16 mouse cellular contexts compared by ENCODE assay signal in genomic region chr8:125074581-125074980, GRCm38 (mm10).
"Had no signal": no experiment of that assay in that cellular context is flagged by ENCODE, and none has a peak within 500 bp of the region (broad histone marks: within the 10 kb centered on the region; RNA-seq: fewer than 3 reads in every experiment).

No protein-coding gene starts in this region.

- H3K4me2 ChIP-seq: limb, embryonic 13.5 days; liver, embryonic 12.5 days; liver, embryonic 15.5 days; lung, embryonic 15.5 days; midbrain, embryonic 13.5 days had no signal

- H3K36me3 ChIP-seq: limb, embryonic 10.5 days; limb, embryonic 13.5 days; liver, embryonic 12.5 days; liver, embryonic 15.5 days; lung, embryonic 15.5 days; midbrain, embryonic 10.5 days; midbrain, embryonic 13.5 days had no signal

- H3K27ac ChIP-seq: kidney, postnatal 0 days; limb, embryonic 10.5 days; limb, embryonic 13.5 days; liver, embryonic 12.5 days; liver, embryonic 15.5 days; lung, embryonic 15.5 days; midbrain, embryonic 10.5 days; midbrain, embryonic 13.5 days had no signal

- H3K4me1 ChIP-seq: liver, embryonic 12.5 days; liver, embryonic 15.5 days had no signal

- H3K9me3 ChIP-seq: limb, embryonic 10.5 days; limb, embryonic 13.5 days; liver, embryonic 12.5 days; liver, embryonic 15.5 days; lung, embryonic 15.5 days; megakaryocyte, embryonic 14.5 days; midbrain, embryonic 10.5 days; midbrain, embryonic 13.5 days had no signal

- H3K9ac ChIP-seq: limb, embryonic 13.5 days; liver, embryonic 12.5 days; liver, embryonic 15.5 days; lung, embryonic 15.5 days; midbrain, embryonic 13.5 days had no signal

- H3K4me3 ChIP-seq: limb, embryonic 10.5 days; limb, embryonic 13.5 days; liver, embryonic 12.5 days; liver, embryonic 15.5 days; lung, embryonic 15.5 days; megakaryocyte, embryonic 14.5 days; midbrain, embryonic 10.5 days; midbrain, embryonic 13.5 days had no signal

- DNase-seq: kidney, postnatal 25 days; liver; lung, adult 18-20 months; lung, postnatal 10 days; lung, postnatal 36 days; thymus, adult 18-20 months; thymus, postnatal 36 days had no signal

- ATAC-seq: liver, embryonic 12.5 days; midbrain, embryonic 13.5 days had no signal

- H3K27me3 ChIP-seq: limb, embryonic 13.5 days; liver, embryonic 12.5 days; liver, embryonic 15.5 days; lung, embryonic 15.5 days; midbrain, embryonic 13.5 days had no signal
